Mouse (Mus musculus): ENCODE results near the gene Dntt.

The Dntt gene

DNA sequence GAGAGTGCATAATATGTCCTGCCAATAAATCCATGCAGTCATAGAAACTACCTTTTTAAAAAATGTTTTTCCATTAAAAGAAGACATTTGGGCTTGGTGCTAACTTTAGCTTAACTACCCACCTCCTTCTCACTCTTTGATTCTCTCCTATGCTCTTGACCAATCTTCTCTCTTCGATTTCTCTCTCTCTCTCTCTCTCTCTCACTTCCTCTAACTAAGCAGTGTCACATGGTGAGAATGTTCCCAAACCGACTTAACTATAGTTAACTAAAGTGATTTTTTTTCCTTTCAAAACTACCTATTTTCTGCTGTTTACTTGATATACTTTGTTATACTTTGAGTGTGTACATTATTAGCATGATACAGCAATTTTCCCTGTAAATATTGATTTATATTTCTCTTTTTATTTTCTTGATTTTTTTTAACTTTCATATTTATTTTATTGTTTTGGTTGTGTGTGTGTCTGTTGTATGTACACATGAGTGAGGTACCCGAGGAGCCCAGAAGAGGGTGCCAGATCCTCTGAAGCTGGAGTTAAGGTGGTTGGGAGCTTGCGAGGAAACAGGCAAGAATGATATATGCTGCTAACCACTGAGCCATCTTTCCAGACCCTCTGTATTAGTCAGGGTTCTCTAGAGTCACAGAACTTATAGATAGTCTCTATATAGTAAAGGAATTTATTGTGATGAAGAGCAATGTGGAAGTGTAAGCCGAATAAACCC is 20.2 kb upstream of the Dntt start:
- no peak for DNase-seq (ENCODE audit: low spot score in 2 of 2)

DNA sequence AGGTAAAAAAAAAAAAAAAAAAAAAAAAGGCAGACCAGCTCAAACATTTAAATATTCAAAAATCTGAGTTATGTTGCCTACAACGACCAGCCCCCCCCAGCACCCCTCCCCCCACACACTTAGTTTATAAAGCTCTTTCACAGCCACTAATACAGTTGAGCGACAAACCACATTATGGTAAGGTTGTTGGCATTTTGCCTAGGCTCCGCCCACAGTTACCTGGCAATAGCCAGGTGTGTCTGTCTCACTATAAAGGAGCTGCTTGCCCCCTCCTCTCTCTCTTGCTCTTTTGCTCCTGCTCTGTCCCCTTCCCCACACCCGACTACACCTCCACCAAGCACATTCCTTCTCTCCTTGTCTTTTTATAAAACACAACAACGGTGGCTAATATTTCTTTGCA is 17.4 kb upstream of the Dntt start:
- DNase-seq (ENCODE audit: low spot score in 2 of 2), result no peak

DNA sequence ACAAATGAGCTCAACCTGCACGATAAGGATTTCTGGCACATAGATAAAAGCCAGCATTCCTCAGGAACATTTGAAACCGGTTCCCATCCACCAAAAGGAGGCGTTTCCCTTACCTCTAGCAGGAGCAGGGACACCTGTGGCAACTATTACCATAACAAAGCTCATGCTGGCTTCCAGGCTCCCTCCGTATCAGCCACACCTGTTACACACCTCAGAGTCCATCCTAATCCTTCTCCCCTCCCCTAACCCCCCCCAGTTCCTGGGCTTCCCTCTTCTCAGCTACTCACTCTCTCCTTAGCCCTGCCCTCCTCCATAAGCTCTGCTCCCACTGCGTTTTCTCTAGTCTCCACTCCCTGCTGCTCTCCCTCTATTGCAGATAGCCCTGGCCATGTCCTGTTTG is 15.5 kb upstream of the Dntt start:
- no peak for DNase-seq (ENCODE audit: low spot score in 2 of 2)

DNA sequence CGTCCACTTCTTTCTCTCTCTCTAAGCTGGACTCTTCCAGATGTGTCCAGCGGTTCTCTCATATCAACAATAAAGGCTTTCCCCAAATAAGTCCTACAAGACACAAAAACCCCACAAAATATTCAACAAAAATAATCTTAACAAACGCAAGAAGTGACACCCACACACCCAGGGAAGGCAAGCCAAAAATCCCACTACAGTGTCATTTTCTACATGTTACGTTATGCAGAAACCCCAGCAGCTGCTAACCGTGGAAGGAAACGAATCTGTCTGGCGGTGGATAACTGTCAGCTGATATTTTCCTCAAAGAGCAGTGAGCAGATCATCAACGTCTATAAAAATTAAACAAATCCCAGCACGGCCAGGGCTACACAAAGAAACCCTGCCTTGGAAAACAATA is 15.1 kb upstream of the Dntt start:
- DNase-seq (ENCODE audit: low spot score in 2 of 2), result no peak

DNA sequence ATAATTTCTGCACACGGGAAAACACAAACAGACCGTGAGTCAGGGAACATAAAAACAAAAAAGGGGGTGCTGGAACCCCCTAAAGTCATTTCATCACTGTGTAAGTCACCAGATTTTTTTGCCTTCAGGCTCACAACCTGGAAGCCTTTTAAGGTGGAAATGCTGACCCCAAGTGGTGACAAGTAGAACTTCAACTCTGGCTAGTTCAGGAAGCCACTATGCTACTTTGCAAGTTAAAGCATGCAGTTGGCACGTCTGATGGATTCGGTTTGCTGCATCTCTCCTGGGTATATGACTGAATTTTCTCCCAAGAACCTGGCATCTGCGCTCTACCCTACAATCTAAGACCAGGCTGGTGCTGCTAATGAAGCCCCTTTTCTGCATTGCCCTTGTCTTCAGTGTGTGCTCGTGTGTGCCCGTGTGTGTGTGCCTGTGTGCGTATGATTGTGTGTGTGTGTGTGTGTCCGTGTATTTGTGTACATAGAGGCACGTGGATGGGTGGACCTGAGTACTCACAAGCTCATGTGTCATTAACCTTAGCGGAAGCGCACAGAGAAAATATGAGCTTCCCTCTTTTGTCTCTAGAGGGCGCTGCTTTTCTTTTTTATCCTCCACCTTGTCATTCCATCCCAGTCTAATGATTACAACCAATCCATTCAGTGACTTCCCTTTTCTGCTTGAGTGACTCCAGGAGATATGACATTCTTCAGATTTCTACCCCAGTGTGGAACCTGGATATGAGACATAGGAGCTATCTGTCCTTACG is 12.9 kb upstream of the Dntt start:
- no peak for DNase-seq (ENCODE audit: low spot score in 2 of 2)

DNA sequence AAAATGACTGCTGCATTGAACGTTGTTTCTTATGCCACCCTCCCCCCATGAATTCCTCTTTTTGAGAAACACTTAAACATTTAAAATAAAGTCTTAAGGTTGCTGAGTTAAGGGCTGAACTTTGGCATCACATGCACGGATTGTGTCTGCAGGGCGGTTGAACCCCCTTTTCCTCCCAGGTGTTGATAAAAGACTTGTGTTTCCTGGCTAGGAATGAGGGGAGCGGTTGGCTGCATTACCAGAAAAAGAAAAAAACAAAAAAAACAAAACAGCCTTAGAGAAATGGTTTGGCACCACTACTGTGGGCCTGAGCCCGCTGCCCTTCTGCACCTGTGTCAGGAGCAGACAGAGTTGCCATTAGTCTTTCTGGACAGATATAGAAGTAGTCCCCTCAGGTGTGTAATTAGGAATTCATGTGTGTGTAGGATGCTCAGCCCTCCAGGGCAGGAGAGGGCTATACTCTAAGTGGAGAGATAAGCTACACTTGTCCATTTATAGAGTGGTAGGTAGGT is 9.9 kb upstream of the Dntt start:
- no peak for DNase-seq (ENCODE audit: low spot score in 2 of 2)

DNA sequence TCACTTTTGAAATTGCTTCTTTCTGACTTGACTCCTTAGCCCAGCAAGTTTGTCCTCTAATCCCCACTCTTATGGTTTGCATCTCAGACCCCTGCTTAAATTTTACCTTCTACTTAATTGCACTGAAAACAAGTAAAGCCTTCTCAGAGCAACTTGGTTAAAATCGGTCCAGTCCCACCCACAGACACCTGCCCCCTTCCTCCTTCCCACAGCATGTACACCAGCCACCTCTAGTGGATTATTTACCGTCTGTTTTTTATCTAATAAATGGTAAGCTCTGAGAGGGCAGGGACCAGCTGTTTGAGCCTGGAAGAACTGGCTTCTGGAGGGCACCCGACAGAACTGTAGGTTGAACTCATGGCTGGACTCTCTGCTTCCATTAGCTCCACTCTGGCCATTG is 8.5 kb upstream of the Dntt start:
- DNase-seq (ENCODE audit: low spot score in 2 of 2), result no peak

DNA sequence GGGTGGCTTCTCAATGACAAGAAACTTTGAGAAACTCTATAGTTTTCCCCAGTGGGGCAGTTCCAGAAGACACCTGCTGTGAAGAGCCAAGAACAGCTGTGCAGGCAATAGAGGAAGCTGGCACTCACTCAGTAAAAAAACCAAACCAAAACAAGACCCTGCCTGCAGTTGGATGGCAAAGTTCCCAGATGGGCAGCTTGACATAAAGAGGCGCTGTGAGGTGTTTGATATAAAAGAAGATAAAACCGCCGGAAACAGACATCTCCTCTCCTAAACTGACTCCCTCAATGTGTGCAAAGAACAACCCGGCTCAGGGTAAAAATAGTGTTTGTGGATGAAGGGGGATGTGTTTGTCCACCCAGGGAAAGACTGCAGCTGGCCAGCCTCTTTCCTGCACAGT is 6.8 kb upstream of the Dntt start:
- no peak for DNase-seq (ENCODE audit: low spot score in 2 of 2)

DNA sequence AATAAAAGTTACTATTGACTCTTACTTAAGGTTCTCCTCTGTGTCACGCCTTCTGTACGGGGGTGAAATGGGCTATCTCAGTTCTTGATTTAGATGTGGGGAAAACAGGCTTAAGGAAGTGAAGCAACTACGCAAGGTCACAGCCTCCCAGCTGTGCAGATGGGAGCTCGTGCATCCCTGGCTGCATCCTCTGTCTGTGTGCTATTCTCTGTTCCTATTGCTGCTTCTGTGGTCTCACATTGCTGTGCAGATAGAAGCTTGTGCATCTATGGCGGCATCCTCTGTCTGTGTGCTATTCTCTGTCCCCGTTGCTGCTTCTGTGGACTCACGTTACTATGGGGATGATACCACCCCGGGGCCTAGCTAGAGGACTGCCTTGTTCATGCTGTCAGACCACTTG is 2.5 kb upstream of the Dntt start:
- DNase-seq (ENCODE audit: low spot score in 2 of 2), result no peak

DNA sequence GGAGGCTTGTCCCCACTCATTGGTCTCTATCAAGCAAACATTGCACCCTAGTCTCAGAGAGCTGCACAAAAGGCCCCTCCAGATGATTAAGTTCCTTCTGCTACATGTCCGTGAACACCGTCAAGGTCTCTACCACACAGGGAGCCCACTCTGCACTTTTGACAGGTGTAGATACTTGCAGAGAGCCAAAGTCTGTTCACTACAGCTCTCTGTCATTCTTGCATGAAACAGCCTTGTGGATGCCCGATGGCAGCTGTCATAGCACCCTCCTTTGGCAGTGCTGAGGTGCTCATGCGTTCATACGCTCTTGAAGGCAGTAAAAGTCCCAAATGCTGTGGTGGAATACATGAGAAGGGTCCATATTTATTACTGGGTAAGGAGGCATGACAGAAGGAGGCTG is 2.1 kb upstream of the Dntt start:
- DNase-seq (ENCODE audit: low spot score in 2 of 2), result no peak

DNA sequence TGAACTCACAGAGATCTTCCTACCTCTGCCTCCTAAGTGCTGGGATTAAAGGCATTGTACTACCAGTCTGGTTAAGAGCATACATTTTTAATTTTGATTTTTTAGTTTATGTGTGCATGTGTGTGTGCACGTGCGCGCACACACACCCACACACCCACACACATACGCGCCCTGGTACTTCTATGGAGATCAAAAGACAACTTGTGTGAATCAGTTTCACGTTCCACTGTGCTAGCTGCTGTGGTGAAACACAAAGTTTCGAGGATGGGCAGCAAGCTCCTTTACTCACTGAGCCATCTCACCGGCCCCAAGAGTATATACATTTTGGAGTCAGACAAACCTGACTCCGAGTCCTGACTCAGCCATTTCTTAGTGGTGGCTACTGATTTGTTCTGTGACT is 1.5 kb upstream of the Dntt start:
- DNase-seq (ENCODE audit: low spot score in 2 of 2), result no peak

DNA sequence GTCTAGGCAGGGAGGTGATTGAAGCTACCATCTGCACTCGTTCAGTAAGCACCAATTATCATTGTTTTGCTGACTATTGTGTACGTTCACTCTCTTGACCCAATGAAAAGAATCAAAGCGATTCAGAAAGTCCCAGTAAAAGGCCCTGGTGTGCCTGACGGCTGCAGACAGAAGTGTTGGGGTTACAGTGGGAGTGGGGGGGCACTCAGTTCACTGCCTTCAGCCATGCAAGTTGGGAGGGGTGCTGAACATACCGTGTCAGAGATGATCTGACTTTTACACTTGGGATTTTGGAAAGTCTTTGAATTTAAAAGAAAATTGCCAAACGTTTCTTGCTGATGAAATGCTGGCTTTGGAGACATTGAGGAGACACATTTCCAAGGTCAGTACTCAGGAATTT is 1.1 kb downstream of the Dntt start:
- no peak for DNase-seq (ENCODE audit: low spot score in 2 of 2)

DNA sequence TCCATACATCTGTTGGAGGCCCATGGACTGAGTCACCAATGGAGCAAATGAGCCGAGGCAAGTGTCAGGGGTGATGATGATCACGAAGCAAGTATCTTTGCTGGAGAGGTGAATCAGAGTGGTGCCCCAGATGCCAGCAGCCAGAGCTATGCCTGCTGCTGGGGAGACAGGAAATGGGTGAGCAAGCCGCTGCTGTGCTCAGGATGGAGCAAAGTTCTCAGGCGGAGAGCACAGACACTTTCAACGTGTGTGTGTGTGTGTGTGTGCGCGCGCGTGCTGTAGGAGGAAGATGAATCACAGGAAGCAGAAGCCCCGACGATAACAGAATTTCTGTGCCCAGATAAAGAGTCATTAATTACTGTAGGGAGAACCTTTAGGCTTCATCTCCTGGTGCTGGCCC is 1.9 kb downstream of the Dntt start:
- DNase-seq (ENCODE audit: low spot score in 2 of 2), result no peak

DNA sequence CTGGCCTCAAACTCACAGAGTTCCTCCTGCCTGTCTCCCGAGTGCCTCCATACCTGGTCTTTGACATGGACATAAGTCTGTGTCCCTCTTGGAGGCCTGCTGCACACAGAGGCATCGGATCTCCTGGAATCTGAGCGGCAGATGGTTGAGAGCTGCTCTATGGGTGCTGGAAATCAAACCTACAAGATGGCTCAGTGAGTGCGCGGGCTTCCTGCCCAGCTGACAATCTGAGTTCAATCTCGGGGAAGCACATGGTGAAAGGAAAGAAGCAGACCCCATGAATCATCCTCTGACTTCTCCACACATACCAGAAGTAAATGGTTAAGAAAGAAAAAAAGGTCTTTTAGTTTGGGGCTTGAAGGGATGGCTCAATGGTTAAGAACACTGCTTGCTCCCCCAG is 2.8 kb downstream of the Dntt start:
- DNase-seq (ENCODE audit: low spot score in 2 of 2), result no peak

DNA sequence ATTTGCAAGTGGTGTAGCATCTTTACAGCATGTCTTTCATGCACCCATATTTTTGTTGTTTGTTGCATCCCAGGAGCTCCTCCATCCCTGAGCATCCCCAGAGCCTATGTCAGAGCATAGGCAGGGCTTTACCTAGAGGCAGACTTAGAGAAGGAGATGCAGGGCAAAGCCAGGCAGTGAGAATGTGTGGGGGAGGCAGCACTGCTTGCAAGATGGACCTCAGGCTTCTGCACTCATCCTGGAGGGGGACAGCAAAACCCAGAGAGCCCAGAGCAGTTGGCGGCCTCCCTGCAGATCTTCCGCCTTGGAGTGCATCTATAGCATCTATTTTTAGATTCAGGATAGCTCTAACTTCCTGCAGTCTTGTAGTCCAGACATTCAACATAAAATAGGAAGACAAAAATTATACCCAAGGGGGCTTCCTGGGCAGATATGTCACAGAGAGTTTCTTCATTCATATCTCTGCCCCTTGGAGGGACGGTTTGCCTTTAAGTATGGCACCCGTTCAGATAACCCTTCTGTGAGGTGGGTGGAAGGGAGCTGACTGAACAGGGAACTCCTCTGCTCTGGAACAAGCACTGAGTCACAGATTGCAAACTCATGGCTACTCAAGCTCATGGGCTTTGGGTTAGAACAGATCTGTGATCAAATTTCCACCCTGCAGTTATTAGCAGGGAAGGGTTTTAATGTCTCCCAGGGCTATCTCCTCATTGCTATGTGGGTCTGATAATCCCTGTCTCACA is 6.9 kb downstream of the Dntt start:
- no peak for DNase-seq (ENCODE audit: low spot score in 2 of 2)

DNA sequence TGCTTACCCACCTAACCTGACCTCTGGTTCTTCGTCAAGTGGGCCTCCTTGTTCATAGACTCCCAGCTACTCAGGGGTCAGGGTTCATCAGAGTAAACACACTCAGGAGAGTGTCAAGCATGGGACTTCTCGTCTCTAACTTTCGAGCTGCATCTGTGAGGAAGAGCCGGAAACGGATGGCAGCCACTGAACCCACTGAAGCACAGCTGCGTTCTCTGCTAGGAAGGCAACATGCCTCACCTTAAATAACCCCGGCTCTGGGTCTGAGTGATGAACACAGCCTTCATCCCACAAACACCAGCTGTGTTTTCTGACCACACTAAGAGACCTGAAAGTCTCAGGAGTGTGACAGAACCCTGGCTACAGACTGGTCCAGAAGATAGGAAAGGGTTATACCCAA is 10.0 kb downstream of the Dntt start:
- DNase-seq (ENCODE audit: low spot score in 2 of 2), result no peak

DNA sequence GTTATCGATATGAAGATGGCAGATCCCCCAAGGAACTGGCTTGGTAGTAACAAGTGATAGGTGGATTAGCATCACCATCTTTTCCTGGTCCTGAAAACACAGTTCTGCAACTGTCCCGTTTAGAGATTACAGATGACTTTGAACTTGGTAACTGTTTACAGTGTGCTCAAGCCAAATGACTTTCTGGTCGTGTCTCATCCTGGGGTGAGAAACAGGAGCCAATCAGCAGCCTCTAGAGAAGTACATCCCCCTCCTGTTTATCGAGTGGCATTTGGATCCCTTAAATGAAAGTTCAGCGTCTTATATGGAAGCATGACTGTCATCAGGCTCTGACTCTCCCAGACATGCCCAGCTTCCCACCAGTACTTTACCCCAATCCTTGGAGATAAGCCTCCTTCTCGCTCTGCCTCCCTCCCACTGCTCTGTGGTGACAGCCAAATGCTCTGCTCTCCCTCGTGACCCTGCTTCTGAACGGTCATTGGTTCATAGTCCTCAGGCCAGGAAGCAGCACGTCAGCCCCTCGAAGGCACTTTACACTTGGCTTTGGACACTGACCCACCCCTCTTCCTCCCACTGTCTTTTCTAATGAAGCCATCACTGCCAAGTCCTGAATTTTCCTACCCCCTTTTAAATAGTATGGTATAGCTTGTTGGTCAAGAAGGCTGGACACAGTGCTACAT is 16.2 kb downstream of the Dntt start:
- no peak for DNase-seq (ENCODE audit: low spot score in 2 of 2)

DNA sequence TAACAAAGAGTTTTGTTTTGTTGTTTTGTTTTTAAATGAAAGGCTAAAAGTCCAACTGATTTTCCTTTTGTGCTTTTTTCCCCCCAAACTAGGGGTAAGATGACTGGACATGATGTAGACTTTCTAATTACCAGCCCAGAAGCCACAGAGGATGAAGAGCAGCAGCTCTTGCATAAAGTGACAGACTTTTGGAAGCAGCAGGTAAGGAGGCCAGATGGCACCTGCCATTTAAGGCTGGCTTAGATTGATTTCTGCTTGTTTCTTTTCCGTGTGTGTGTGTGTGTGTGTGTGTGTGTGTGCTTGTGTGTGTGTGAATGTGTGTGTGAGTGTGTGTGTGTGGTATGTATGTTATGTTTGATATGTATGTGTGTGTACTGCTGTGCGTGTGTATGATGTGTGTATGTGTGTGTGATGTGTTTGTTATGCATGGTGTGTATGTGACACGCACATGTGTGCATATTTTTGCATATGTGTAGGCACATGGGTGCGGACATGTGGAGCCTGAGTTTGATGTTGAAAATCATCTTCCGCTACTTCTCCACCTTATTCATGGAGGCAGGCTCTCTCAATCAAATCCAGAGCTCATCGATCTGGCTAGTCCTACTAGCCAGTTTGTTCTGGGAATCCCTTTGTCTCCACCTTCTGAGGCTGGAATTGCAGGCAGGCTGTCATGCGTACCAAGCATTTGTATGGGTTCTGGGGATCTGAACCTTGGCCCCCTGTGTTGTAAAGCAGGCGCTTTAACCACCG is 18.5 kb downstream of the Dntt start:
- no peak for DNase-seq (ENCODE audit: low spot score in 2 of 2)

DNA sequence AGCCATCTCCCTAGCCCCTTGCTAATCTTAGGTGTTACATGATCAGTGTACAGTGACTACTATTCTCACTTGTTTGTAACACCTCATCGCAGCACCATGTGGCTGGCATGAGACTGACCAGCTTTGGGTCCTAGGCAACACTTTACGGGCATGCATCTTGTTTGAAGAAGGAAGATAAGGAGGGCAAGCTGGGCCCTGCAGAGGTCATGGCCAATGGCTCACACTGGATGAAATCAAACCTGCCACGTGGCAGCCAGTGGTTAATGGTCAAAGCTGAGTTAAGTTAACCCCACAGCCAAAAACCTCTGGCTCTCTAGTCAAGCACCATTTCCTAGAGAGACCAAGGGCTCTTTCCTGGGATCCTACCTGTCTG is 19.1 kb downstream of the Dntt start:
- no peak for DNase-seq (ENCODE audit: low spot score in 2 of 2)

DNA sequence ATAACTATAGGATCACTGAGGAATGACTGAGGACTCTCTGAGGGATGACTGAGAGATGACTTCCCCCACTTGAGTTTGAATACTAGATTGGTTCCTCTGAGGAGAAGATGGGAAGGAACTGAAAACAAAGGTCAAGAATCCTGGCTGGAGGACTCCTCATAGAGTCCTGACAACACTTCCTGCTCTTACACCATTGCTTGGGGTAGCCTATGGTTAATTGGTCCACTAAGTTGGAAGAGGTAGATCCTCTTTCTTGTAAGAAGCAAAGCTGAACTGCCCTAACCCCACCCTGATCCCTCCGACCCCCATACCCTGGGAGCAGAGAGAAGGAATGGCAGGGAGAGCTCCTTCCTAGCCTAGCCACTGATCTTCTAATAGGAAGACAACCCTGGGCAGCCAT is 22.6 kb downstream of the Dntt start:
- no peak for DNase-seq (ENCODE audit: low spot score in 2 of 2)

DNA sequence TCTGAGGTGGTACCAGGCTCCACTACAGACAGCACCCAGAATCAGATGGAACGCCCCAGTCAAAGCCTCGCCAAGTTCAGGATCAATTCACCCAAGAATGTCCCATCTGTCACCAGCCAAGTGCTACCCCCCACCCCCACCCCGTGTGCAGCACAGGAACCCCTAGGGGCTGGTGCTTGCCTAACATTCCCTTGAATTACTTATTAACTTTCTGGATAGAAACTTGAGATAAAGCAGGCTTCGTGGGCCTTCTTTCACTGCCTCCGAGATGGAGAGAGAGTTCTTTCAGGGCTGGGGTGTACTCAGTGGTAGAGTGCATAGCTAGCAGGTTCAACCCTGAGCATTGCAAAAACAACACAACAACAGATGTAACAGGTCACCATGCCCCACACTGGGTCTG is 23.2 kb downstream of the Dntt start:
- DNase-seq (ENCODE audit: low spot score in 2 of 2), result no peak

Data from urinary bladder, adult 18-20 months (tissue).